Mouse (Mus musculus): ENCODE results near the gene Rad9a.

- no peak for TF ChIP-seq CTCF (IDR thresholded peaks at IDR 0.05; ENCODE audit: low read depth)
- no peak for TF ChIP-seq EP300 (IDR thresholded peaks at IDR 0.05; ENCODE audit: low read depth)
Measured at GRCm38 (mm10) chr19:4151488-4151860, 50.0 kb downstream of the Rad9a start.
